Mouse (Mus musculus) hindbrain, embryonic 11.5 days (tissue): ENCODE data around the gene Gm20817. TPM values are rescaled to one million over a fixed set of nuclear protein-coding genes. Genes with fewer than 3 reads are reported as not detected.
"Not testable (repeated sequence)": the region's sequence is repeated elsewhere in the genome, so short reads cannot be mapped to it uniquely, and the experiment has no call there.

ENCODE experiments used
- ATAC-seq: fragments of 200-750 bp; cut with Nextera tagmentation; 2 replicates; pipeline ENCODE4 v1.8.0; 2017; ENCODE audit warnings: mild to moderate bottlenecking, moderate TSS enrichment, moderate library complexity; ENCODE audit not compliant: low FRiP score
- DNase-seq: peaks from one replicate; pipeline ENCODE4 v3.0.0-alpha.2; 2015; ENCODE audit warnings: low spot score
- H3K27ac ChIP-seq: fragments of 300-500 bp; sonication (generic); 2 replicates; pipeline ENCODE4 v1.5.1; 2014; ENCODE audit warnings: mild to moderate bottlenecking, low read depth, low read length
- H3K27me3 ChIP-seq: fragments of 300-500 bp; sonication (generic); 2 replicates; pipeline ENCODE4 v1.6.1; 2014; ENCODE audit warnings: mild to moderate bottlenecking, low read length, moderate library complexity, mixed read lengths; ENCODE audit not compliant: control insufficient read depth, insufficient read depth
- H3K36me3 ChIP-seq: fragments of 300-500 bp; sonication (generic); 2 replicates; pipeline ENCODE4 v1.6.1; 2014; ENCODE audit warnings: mild to moderate bottlenecking, low read length, moderate library complexity, mixed read lengths; ENCODE audit not compliant: control insufficient read depth, insufficient read depth
- H3K4me1 ChIP-seq: fragments of 300-500 bp; sonication (generic); replicated peaks from 2 replicates; pipeline ENCODE4 v1.6.1; 2014; ENCODE audit warnings: low read length, mixed read lengths; ENCODE audit not compliant: control insufficient read depth, insufficient read depth
- H3K4me2 ChIP-seq: fragments of 300-500 bp; sonication (generic); replicated peaks from 2 replicates; pipeline ENCODE4 v1.6.1; 2014; ENCODE audit warnings: mild to moderate bottlenecking, low read depth, low read length
- H3K4me3 ChIP-seq: fragments of 300-500 bp; sonication (generic); 2 replicates; pipeline ENCODE4 v1.5.1; 2014; ENCODE audit warnings: low read depth, low read length
- H3K9ac ChIP-seq: fragments of 300-500 bp; sonication (generic); 2 replicates; pipeline ENCODE4 v1.6.1; 2014; ENCODE audit warnings: low read depth, low read length
- H3K9me3 ChIP-seq: fragments of 300-500 bp; sonication (generic); 2 replicates; pipeline ENCODE4 v1.6.1; 2016; ENCODE audit warnings: low read length; ENCODE audit not compliant: control insufficient read depth
- WGBS: fragments of 180-500 bp; shearing (Covaris S2); extraction: QIAGEN DNeasy Blood & Tissue Kit; methylation state at CpG from one replicate; pipeline ENCODE4 v1.1.7; 2014; 5-methylcytosine and 5-hydroxymethylcytosine counted together
- polyA plus RNA-seq: library from polyadenylated mRNA; unstranded; fragments of >200 nt; fragmentation: Nextera tagmentation; extraction: Ambion mirVana; gene quantifications from 2 replicates; pipeline ENCODE4 v1.2.1, GENCODE M21; 2014

Gm20817 gene
- polyA plus RNA-seq, result not detected in 2 replicates

- H3K9ac ChIP-seq, ATAC-seq, H3K4me2 ChIP-seq, H3K27me3 ChIP-seq, H3K36me3 ChIP-seq, H3K9me3 ChIP-seq, H3K4me3 ChIP-seq, H3K4me1 ChIP-seq, DNase-seq, H3K27ac ChIP-seq: not testable (repeated sequence)
- no CpG with 5 or more reads among the region's 5 CpGs for WGBS
Observed at GRCm38 (mm10) chrY:68832628-68833027, at the start of gene Gm20817. Gene Gm20817, minus strand, starts transcription at chrY:68832728.
